Mouse (Mus musculus) myocyte (in vitro differentiated cells): Measurements from ENCODE around the gene Ifi35.

Source experiments
- CEBPB ChIP-seq: IDR thresholded peaks from 2 replicates; pipeline ENCODE4 v1.6.1; 2011; ENCODE audit warnings: mild to moderate bottlenecking, moderate library complexity; ENCODE audit not compliant: poor library complexity, insufficient read depth, severe bottlenecking
- E2F4 ChIP-seq: IDR thresholded peaks from one replicate; pipeline ENCODE4 v1.6.1; 2011; ENCODE audit warnings: mild to moderate bottlenecking, control low read depth, moderate library complexity; ENCODE audit not compliant: insufficient read depth
- MYOD1 ChIP-seq, 3 experiments: IDR thresholded peaks; one replicate each; pipeline ENCODE4 v1.6.1; 2011; ENCODE audit warnings: control low read depth in 2 of 3, low read depth in 2 of 3, mild to moderate bottlenecking in 2 of 3, moderate library complexity in 1 of 3; ENCODE audit not compliant: insufficient read length in 2 of 3, control insufficient read depth in 1 of 3
- MYOG ChIP-seq, 3 experiments: IDR thresholded peaks; one replicate each; pipeline ENCODE4 v1.6.1; 2011; ENCODE audit warnings: control low read depth in 2 of 3, low read depth in 2 of 3, mild to moderate bottlenecking in 2 of 3; ENCODE audit not compliant: insufficient read length in 2 of 3, control insufficient read depth in 1 of 3, insufficient read depth in 1 of 3
- POLR2A ChIP-seq: IDR thresholded peaks from one replicate; pipeline ENCODE4 v1.6.1; 2011; ENCODE audit warnings: low read depth, mild to moderate bottlenecking, control low read depth, moderate library complexity; ENCODE audit not compliant: insufficient read length
- SRF ChIP-seq: IDR thresholded peaks from one replicate; pipeline ENCODE4 v1.6.1; 2011; ENCODE audit warnings: low read depth; ENCODE audit not compliant: control insufficient read depth, insufficient read length
- TCF3 ChIP-seq: IDR thresholded peaks from one replicate; pipeline ENCODE4 v1.6.1; 2011; ENCODE audit warnings: low read depth, control low read depth; ENCODE audit not compliant: insufficient read length
- USF1 ChIP-seq: IDR thresholded peaks from one replicate; pipeline ENCODE4 v1.6.1; 2011; ENCODE audit warnings: low read depth, mild to moderate bottlenecking, control low read depth, moderate library complexity

DNA sequence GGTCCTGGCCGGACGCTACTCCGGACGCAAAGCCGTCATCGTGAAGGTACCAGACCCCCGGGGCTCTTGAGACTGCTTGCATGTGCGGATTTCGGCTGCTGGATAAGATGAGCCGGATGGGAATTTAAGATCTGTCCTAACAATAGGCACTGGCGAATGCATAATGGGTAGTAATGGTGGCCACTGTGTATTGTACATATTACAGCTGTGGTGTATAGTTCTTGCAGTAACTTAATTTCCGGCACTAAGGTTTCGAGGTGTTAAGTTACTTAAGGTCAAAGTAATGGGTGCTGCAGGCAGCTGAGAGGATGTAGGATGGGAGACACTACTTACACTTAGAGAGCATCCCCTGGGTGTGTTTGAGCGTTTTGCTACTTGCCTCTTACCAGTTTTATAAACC is 5.4 kb upstream of the Ifi35 start:
- TF ChIP-seq POLR2A (no peak), MYOD1 (IDR thresholded peaks at IDR 0.05; ENCODE audit: control insufficient read depth in 1 of 3, insufficient read length in 2 of 3, low read depth in 2 of 3) (no peak), MYOG (IDR thresholded peaks at IDR 0.05; ENCODE audit: control insufficient read depth in 1 of 3, insufficient read depth in 1 of 3, insufficient read length in 2 of 3, low read depth in 2 of 3) (no peak), USF1 (no peak), E2F4 (no peak), SRF (no peak), CEBPB (no peak), TCF3 (no peak)
